Mouse (Mus musculus) testis, adult 2 months (tissue): ENCODE measurements around the gene Pigl. TPM values are rescaled to one million over a fixed set of nuclear protein-coding genes. Genes with fewer than 3 reads are reported as not detected.

Experiments used
- H3K27ac ChIP-seq: fragments of 200-500 bp; 2 replicates; pipeline ENCODE4 v1.5.1; 2012; ENCODE audit warnings: low read depth, low read length; ENCODE audit not compliant: control insufficient read depth, insufficient read depth
- H3K27me3 ChIP-seq: fragments of 200-500 bp; 2 replicates; pipeline ENCODE4 v1.6.1; 2012; ENCODE audit warnings: mild to moderate bottlenecking, low read length, moderate library complexity; ENCODE audit not compliant: control insufficient read depth, insufficient read depth
- H3K36me3 ChIP-seq: fragments of 200-500 bp; 2 replicates; pipeline ENCODE4 v1.6.1; 2012; ENCODE audit warnings: mild to moderate bottlenecking, low read length; ENCODE audit not compliant: control insufficient read depth, insufficient read depth
- H3K4me1 ChIP-seq: fragments of 200-500 bp; 2 replicates; pipeline ENCODE4 v1.6.1; 2012; ENCODE audit warnings: low read length; ENCODE audit not compliant: control insufficient read depth, insufficient read depth
- H3K4me3 ChIP-seq: fragments of 200-500 bp; 2 replicates; pipeline ENCODE4 v1.5.1; 2012; ENCODE audit warnings: low read depth, mild to moderate bottlenecking, low read length, moderate library complexity, mixed read lengths; ENCODE audit not compliant: control insufficient read depth
- CTCF ChIP-seq: fragments of 200-500 bp; IDR thresholded peaks from 2 replicates; pipeline ENCODE4 v1.5.1; 2012; ENCODE audit warnings: low read depth, mild to moderate bottlenecking, inconsistent platforms, low read length, moderate library complexity; ENCODE audit not compliant: control insufficient read depth, insufficient read depth, insufficient replicate concordance
- POLR2A ChIP-seq: fragments of 200-500 bp; IDR thresholded peaks from 2 replicates; pipeline ENCODE4 v1.6.1; 2012; ENCODE audit warnings: low read depth, mild to moderate bottlenecking, inconsistent platforms, low read length, moderate library complexity; ENCODE audit not compliant: control insufficient read depth
- polyA plus RNA-seq: library from polyadenylated mRNA; depleted of rRNA; stranded (reverse); fragments of >200 nt; gene quantifications from 2 replicates; pipeline ENCODE4 v1.2.3, GENCODE M21; 2012

The Pigl gene
- polyA plus RNA-seq, 1 experiment: 5.8 TPM

DNA sequence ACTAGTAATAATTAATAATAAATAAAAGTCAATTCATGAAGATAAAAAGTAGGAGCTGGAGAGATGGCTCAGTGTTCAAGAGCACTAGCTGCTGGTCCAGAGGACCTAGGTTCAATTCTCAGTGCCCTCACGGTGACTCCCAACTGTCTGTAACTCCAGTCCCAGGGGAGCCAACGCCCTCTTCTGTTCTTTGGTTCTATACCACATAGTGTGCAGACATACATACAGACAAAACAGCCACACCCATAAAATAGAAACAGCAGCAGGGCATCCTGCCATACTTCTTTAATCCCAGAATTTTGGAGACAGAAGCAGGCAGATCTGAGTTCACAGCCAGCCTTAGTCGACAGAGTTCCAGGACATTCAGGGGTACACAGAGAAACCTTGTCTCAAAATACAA is 85.7 kb downstream of the Pigl start:
- Histone ChIP-seq H3K27me3 (no peaks in the 10 kb centered on the region), H3K4me3 (no peak overlapping the region), H3K4me1 (no peaks in the 10 kb centered on the region), H3K27ac (no peak overlapping the region), H3K36me3 (no peaks in the 10 kb centered on the region)
- TF ChIP-seq POLR2A (no peak), CTCF (no peak)

DNA sequence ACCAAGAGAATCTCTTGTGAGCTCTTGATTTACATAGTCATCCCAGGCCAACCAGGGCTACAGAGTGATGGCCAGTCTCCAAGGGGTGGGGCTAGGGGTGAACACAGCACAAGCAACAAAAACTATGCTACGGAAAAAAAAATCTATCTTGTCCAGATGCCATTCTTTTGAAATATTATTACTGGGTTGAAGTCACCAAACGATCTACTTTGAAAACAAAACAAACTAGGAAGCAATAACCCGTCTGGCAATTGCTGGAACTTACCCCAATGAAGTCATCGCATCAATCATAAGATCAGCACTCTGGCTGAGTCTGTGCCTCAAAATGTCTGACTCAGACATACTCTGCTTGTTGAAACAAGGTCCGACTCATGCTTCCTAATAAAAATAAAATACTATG is 91.5 kb downstream of the Pigl start:
- Histone ChIP-seq H3K27ac (peak overlapping the region; percentile 100), H3K27me3 (no peaks in the 10 kb centered on the region), H3K36me3 (no peaks in the 10 kb centered on the region), H3K4me3 (peak overlapping the region; percentile 100), H3K4me1 (0 out of 2 replicates have a peak, but pooled peaks cover 2% of the 10 kb centered on the region)
- TF ChIP-seq POLR2A (no peak), CTCF (no peak)

DNA sequence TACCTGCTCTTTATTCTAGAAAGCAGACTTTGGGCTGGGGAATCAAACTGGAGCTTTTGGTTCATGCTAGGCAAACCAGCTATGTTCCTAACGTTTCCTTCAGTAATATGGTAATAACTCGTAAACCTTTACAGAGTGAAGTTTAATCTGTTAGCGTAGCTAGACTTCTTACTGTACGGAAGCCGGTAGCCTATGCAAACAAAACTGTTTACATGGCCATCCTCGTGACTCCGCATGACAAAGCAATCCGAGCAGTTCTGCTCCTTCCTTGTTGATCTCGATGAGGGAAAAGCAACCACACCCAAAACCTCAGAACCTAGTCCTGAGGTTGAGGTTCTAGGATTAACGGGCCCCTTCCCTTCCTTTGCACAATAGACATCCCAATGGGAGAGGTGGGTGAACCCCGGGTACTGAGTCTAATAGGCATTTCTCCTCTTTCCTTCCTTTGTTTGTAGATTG is 92.0 kb downstream of the Pigl start:
- Histone ChIP-seq H3K27me3 (no peaks in the 10 kb centered on the region), H3K4me1 (0 out of 2 replicates have a peak, but pooled peaks cover 2% of the 10 kb centered on the region), H3K4me3 (peak overlapping the region; percentile 100), H3K36me3 (no peaks in the 10 kb centered on the region), H3K27ac (peak overlapping the region; percentile 100)
- no peak for TF ChIP-seq POLR2A
- TF ChIP-seq CTCF: no peak

DNA sequence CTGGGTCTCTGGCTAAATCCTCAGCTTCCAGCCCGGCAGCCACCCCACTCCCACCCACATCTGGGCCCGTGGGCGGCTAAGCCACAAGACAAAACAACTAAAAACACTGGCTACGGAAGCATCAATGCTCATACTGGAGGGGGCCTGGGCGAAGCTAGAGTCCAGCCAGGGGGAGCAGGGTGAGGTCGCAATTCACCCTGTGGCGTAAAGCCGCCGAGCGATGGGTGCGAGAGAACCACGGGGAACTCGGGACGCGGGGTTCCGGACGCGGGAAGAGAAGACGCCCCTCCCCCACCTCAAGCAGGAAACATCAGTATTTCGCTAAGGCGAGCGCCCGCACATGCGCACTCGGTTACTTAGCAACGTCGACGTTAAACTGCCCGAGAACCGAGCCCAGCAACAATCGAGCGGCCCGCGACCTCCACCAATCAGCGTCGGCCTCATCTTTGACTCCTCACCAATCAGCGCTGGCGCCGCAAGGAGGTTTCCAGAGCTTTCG is 92.5 kb downstream of the Pigl start, which contains the start of gene Ubb:
TSS of gene Ubb (plus strand) at position 445 of the 499 bp plus-strand sequence.
- peak; percentile 83; the same call in 1 of the 2 replicates for TF ChIP-seq POLR2A
- no peak for TF ChIP-seq CTCF

DNA sequence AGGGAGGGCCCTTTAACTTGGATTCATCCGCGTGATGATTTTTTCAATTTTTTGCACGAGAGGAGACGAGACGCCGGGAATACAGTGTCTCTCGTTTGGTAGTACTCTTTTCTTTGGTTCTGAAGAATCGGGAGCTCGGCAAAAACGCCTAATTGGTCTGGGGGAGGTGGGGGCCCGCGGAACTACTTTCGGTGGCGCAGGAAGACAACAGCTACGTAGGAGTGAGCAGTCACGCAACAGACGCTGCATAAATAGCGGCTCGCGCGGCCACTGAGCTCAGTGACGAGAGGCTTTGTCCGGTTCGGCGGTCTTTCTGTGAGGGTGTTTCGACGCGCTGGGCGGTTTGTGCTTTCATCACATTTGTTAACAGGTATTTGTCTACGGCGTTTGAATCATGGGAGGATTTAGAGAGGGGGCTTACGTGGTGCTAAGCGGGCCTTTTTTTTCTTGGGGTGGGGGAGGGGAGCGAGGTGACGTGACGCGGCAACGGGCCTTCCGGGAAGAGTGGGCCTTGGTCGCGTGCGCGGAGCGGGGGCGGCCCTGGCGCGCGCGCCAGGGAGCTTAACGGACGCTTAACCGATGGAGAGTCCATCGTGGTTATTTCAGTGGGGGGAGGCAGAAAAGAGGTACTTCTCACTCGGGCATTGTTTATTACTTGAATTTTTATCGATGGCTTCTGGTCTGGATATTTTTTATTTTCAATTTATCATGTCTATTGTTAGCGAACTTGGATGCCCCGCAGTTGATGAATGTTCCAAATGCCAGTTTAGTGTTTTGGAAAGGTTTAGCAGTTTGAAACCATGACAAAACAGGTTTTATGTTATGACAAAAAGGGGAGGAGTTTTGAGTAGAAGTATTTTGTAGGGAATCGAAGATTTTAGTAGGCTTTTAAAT is 93.2 kb downstream of the Pigl start:
- no peaks in the 10 kb centered on the region for H3K36me3 ChIP-seq
- H3K27me3 ChIP-seq: no peaks in the 10 kb centered on the region
- H3K4me3 ChIP-seq: peak overlapping the region; percentile 100
- 0 out of 2 replicates have a peak, but pooled peaks cover 2% of the 10 kb centered on the region for H3K4me1 ChIP-seq
- TF ChIP-seq CTCF: no peak
- peak; percentile 99 for TF ChIP-seq POLR2A
- H3K27ac ChIP-seq: peak overlapping the region; percentile 100

More for the DNA sequence above, 92.5 kb downstream of the Pigl start, which contains the start of gene Ubb:
- Histone ChIP-seq H3K36me3 (no peaks in the 10 kb centered on the region), H3K27ac (peak within 1 kb of the TSS; percentile 100), H3K4me3 (peak within 1 kb of the TSS; percentile 100), H3K4me1 (0 out of 2 replicates have a peak, but pooled peaks cover 2% of the 10 kb centered on the region), H3K27me3 (no peaks in the 10 kb centered on the region)

DNA sequence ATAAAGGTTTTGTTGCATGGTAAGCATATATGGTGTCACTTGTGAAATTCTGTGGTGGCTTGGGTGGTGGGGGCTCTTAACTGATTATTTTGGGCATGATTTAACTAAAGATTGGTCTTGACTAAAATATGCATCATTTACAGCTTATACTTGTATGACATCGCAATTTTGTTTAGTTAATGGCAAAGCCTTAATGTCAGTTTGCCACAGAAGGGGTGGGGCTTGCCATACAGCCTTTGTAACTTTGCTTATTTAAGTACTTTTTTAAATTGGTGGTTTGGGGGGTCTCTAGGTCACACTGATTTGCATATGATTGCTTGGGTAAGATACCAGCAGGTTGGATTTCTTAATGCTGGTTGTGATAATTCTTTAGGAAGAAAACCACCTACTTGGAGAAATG is 94.9 kb downstream of the Pigl start:
- peak overlapping the region; percentile 61; the same call in 1 of the 2 replicates for H3K4me3 ChIP-seq
- no peak for TF ChIP-seq CTCF
- no peak for TF ChIP-seq POLR2A
- no peaks in the 10 kb centered on the region for H3K36me3 ChIP-seq
- no peaks in the 10 kb centered on the region for H3K27me3 ChIP-seq
- 0 out of 2 replicates have a peak, but pooled peaks cover 2% of the 10 kb centered on the region for H3K4me1 ChIP-seq
- H3K27ac ChIP-seq: no peak overlapping the region

DNA sequence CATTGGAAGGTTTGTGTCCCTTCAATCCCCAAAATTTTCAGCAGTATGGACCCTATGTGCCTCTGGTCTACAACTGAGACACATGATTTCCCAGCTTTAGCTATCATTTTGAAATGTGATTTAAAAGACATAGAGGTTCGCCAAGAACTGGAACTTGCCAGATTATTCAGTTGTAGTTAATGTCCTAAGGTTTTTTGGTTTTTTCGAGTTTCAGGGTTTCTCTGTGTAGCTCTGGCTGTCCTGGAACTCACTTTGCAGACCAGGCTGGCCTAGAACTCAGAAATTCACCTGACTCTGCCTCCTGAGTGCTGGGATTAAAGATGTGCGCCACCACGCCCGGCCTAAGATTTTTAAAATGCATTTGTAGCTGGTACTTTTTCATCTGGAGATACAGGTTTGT is 95.4 kb downstream of the Pigl start:
- Histone ChIP-seq H3K27ac (no peak overlapping the region; the same call in 1 of the 2 replicates), H3K4me3 (peak overlapping the region; percentile 61), H3K27me3 (no peaks in the 10 kb centered on the region), H3K4me1 (0 out of 2 replicates have a peak, but pooled peaks cover 2% of the 10 kb centered on the region), H3K36me3 (no peaks in the 10 kb centered on the region)
- TF ChIP-seq POLR2A: no peak
